Mouse (Mus musculus): Measurements from ENCODE around the gene Map4k3. TPM values are rescaled to one million over a fixed set of nuclear protein-coding genes. Genes with fewer than 3 reads are reported as not detected.

Map4k3 gene
- polyA plus RNA-seq, 1 experiment from 2014 or later, result 28.8 TPM

Other genes with a start within 250 kb of the Map4k3 start
- gene Sos1, start 248.0 kb downstream of the Map4k3 start, polyA plus RNA-seq (2015; fragmentation: Nextera tagmentation; extraction: Ambion mirVana), result 8.1 and 8.2 TPM in 2 replicates
- 4.7 and 5.9 TPM in 2 replicates for gene Cdkl4, start 150.7 kb downstream of the Map4k3 start, polyA plus RNA-seq (2015; fragmentation: Nextera tagmentation; extraction: Ambion mirVana)
- gene Tmem178, start 216.1 kb upstream of the Map4k3 start, polyA plus RNA-seq (2015; fragmentation: Nextera tagmentation; extraction: Ambion mirVana), result 36.5 and 41.6 TPM in 2 replicates